Mouse (Mus musculus): ENCODE measurements at regions not wholly inside any gene's neighbourhood (a gene's known extent, or its start where the extent isn't known, plus 50 kb on each side); places are given as distances from the start of the nearest gene placed in this dataset.

GRCm38 (mm10) chr9:47265946-47266490 is 264.0 kb upstream of the Cadm1 start:
- peak; percentile 60 to 67 for DNase-seq (ENCODE audit: low spot score in 2 of 2)

- DNase-seq (ENCODE audit: low spot score in 2 of 2), result no peak
These were observed 253.5 kb upstream of the Cadm1 start for GRCm38 (mm10) chr9:47276303-47277005.

- DNase-seq (ENCODE audit: low spot score in 2 of 2), result no peak
These were observed 250.6 kb upstream of the Cadm1 start for GRCm38 (mm10) chr9:47279410-47279809.

GRCm38 (mm10) chr9:47280146-47280545 is 249.8 kb upstream of the Cadm1 start:
- no peak for DNase-seq (ENCODE audit: low spot score in 2 of 2)

GRCm38 (mm10) chr9:47280598-47280997 is 249.4 kb upstream of the Cadm1 start:
- no peak for DNase-seq (ENCODE audit: low spot score in 2 of 2)

GRCm38 (mm10) chr9:47283746-47284455 is 246.1 kb upstream of the Cadm1 start:
- DNase-seq (ENCODE audit: low spot score in 2 of 2), result peak; percentile 42 to 47

- no peak for DNase-seq (ENCODE audit: low spot score in 2 of 2)
These were observed 242.8 kb upstream of the Cadm1 start for GRCm38 (mm10) chr9:47286930-47287722.

GRCm38 (mm10) chr9:47288587-47289199 is 241.3 kb upstream of the Cadm1 start:
- DNase-seq (ENCODE audit: low spot score in 2 of 2), result no peak

- no peak for DNase-seq (ENCODE audit: low spot score in 2 of 2)
These were observed 229.3 kb upstream of the Cadm1 start for GRCm38 (mm10) chr9:47300633-47301032.

- DNase-seq (ENCODE audit: low spot score in 2 of 2), result peak in 1 of 2 experiments; percentile 47
These were observed 222.7 kb upstream of the Cadm1 start for GRCm38 (mm10) chr9:47307125-47307751.

- DNase-seq (ENCODE audit: low spot score in 2 of 2), result peak; percentile 46 to 50
These were observed 222.0 kb upstream of the Cadm1 start for GRCm38 (mm10) chr9:47307752-47308500.

- no peak for DNase-seq (ENCODE audit: low spot score in 2 of 2)
These were observed 216.5 kb upstream of the Cadm1 start for GRCm38 (mm10) chr9:47313433-47313832.

GRCm38 (mm10) chr9:47314236-47314635 is 215.7 kb upstream of the Cadm1 start:
- DNase-seq (ENCODE audit: low spot score in 2 of 2), result no peak

GRCm38 (mm10) chr9:47320345-47320744 is 209.6 kb upstream of the Cadm1 start:
- DNase-seq (ENCODE audit: low spot score in 2 of 2), result no peak

GRCm38 (mm10) chr9:47321106-47321789 is 208.7 kb upstream of the Cadm1 start:
- DNase-seq (ENCODE audit: low spot score in 2 of 2), result no peak

- peak in 1 of 2 experiments; percentile 28 for DNase-seq (ENCODE audit: low spot score in 2 of 2)
These were observed 207.7 kb upstream of the Cadm1 start for GRCm38 (mm10) chr9:47322293-47322692.

GRCm38 (mm10) chr9:47323051-47323450 is 206.9 kb upstream of the Cadm1 start:
- DNase-seq (ENCODE audit: low spot score in 2 of 2), result no peak

- DNase-seq (ENCODE audit: low spot score in 2 of 2), result peak; percentile 51 to 81
These were observed 202.4 kb upstream of the Cadm1 start for GRCm38 (mm10) chr9:47327575-47327974.

GRCm38 (mm10) chr9:47332929-47333328 is 197.0 kb upstream of the Cadm1 start:
- no peak for DNase-seq (ENCODE audit: low spot score in 2 of 2)

- no peak for DNase-seq (ENCODE audit: low spot score in 2 of 2)
These were observed 191.8 kb upstream of the Cadm1 start for GRCm38 (mm10) chr9:47338221-47338620.
